Mouse (Mus musculus) small intestine, adult 2 months (tissue): ENCODE data around the gene Dynlt1c.
"Not testable (repeated sequence)": the region's sequence is repeated elsewhere in the genome, so short reads cannot be mapped to it uniquely, and the experiment has no call there.

Experiments
- CTCF ChIP-seq: fragments of 200-500 bp; IDR thresholded peaks from 2 replicates; pipeline ENCODE4 v1.5.1; 2012; ENCODE audit warnings: low read depth, mild to moderate bottlenecking, control low read depth, inconsistent platforms, low read length, moderate library complexity, mixed read lengths; ENCODE audit not compliant: insufficient replicate concordance, insufficient read length; ENCODE audit errors: extremely low read depth
- POLR2A ChIP-seq: fragments of 200-500 bp; IDR thresholded peaks from 2 replicates; pipeline ENCODE4 v1.6.1; 2012; ENCODE audit warnings: low read depth, mild to moderate bottlenecking, control low read depth, inconsistent platforms, low read length, moderate library complexity

- not testable (repeated sequence) for TF ChIP-seq CTCF, POLR2A
Observed at GRCm38 (mm10) chr17:6624926-6625558, 23.6 kb downstream of the Dynlt1c start.
